Mouse (Mus musculus) hindbrain, postnatal 0 days (tissue): ENCODE data around the gene Tomm20. TPM values are rescaled to one million over a fixed set of nuclear protein-coding genes. Genes with fewer than 3 reads are reported as not detected.

Experiments used
- ATAC-seq: fragments of 200-750 bp; cut with Nextera tagmentation; 2 replicates; pipeline ENCODE4 v1.8.0; 2017; ENCODE audit warnings: mild to moderate bottlenecking, moderate TSS enrichment, moderate library complexity
- DNase-seq: peaks from one replicate; pipeline ENCODE4 v3.0.0-alpha.2; 2015; ENCODE audit warnings: low spot score
- H3K27ac ChIP-seq: fragments of 300-500 bp; sonication (generic); 2 replicates; pipeline ENCODE4 v1.5.1; 2014; ENCODE audit warnings: mild to moderate bottlenecking
- H3K27me3 ChIP-seq: fragments of 300-500 bp; sonication (generic); 2 replicates; pipeline ENCODE4 v1.6.1; 2014; ENCODE audit warnings: low read length, mixed read lengths; ENCODE audit not compliant: insufficient read depth
- H3K36me3 ChIP-seq: fragments of 300-500 bp; sonication (generic); 2 replicates; pipeline ENCODE4 v1.6.1; 2014; ENCODE audit warnings: low read length, mixed read lengths; ENCODE audit not compliant: insufficient read depth
- H3K4me1 ChIP-seq: fragments of 300-500 bp; sonication (generic); 2 replicates; pipeline ENCODE4 v1.6.1; 2014; ENCODE audit warnings: antibody characterized with exemption, low read length, mixed read lengths; ENCODE audit not compliant: insufficient read depth
- H3K4me2 ChIP-seq: fragments of 300-500 bp; sonication (generic); 2 replicates; pipeline ENCODE4 v1.6.1; 2014; ENCODE audit warnings: low read depth, mild to moderate bottlenecking, low read length, moderate library complexity, mixed read lengths
- H3K4me3 ChIP-seq: fragments of 300-500 bp; sonication (generic); 2 replicates; pipeline ENCODE4 v1.5.1; 2014; ENCODE audit warnings: low read length
- H3K9ac ChIP-seq: fragments of 300-500 bp; sonication (generic); replicated peaks from 2 replicates; pipeline ENCODE4 v1.6.1; 2014; ENCODE audit warnings: mild to moderate bottlenecking, low read length, moderate library complexity, mixed read lengths
- H3K9me3 ChIP-seq: fragments of 300-500 bp; sonication (generic); 2 replicates; pipeline ENCODE4 v1.6.1; 2016; ENCODE audit warnings: low read length, mixed read lengths
- CTCF ChIP-seq: IDR thresholded peaks from 2 replicates; pipeline ENCODE4 v1.5.1; 2016; ENCODE audit warnings: antibody characterized with exemption, control low read depth, low read depth
- WGBS: fragments of 180-500 bp; shearing (Covaris S2); extraction: QIAGEN DNeasy Blood & Tissue Kit; methylation state at CpG from one replicate; pipeline ENCODE4 v1.1.7; 2014; 5-methylcytosine and 5-hydroxymethylcytosine counted together
- polyA plus RNA-seq: library from polyadenylated mRNA; unstranded; fragments of >200 nt; fragmentation: Nextera tagmentation; extraction: Ambion mirVana; gene quantifications from 2 replicates; pipeline ENCODE4 v1.2.1, GENCODE M21; 2015
- total RNA-seq: library from RNA; depleted of rRNA; stranded (reverse); fragments of >200 nt; gene quantifications from 2 replicates; pipeline ENCODE4 v1.2.3, GENCODE M21; 2014

Tomm20 gene
- total and polyA plus RNA-seq, 2 experiments from 2014 or later: 141 to 232 TPM

DNA sequence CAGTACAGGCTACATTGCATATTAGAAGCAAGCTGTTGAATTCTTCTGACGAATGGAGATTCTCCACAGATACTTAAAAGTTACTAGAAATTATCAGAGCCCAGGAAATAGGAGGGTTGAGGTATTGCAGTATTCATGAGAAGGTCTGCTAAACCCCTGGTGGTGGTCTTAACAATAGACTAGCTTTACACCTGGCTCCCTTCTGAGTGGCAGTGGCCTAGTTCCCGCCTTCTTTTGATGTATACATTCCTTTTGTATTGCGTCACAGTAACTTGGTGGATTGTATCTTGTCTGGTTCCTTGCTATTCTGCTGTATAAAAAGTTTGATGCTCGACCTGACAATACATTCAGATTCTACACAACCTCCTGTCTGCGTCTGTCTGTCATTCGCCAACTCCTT, 22.5 kb upstream of the Tomm20 start:
- Histone ChIP-seq H3K36me3 (peaks cover 22% of the 10 kb centered on the region; the same call in 1 of the 2 replicates), H3K9me3 (no peaks in the 10 kb centered on the region), H3K4me3 (no peak overlapping the region), H3K27ac (no peak overlapping the region), H3K27me3 (no peaks in the 10 kb centered on the region), H3K9ac (no peak overlapping the region), H3K4me2 (no peak overlapping the region), H3K4me1 (0 out of 2 replicates have a peak, but pooled peaks cover 6% of the 10 kb centered on the region)
- no peak for TF ChIP-seq CTCF
- WGBS: 91% methylated on average over 6 of the region's 6 CpGs
- ATAC-seq: no peak
- DNase-seq: no peak

DNA sequence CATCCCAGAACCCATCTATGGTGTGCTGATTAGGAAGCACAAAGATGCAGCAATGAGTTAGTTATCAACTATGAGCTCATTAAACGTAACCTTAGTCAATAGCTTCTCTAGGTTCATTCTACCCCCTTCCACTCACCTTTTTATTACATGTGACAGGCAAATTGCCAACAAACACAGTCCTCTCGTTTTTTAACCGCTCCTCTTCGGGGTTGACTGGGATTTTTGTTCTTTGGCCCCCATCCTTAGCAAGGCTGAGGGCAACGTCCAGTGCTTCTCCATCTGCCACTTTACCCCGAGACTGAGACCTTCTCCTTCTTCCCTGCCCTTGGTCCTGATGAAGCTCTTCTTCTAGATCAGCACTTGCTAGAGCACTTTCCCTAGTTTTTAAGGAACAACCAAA, 19.6 kb upstream of the Tomm20 start:
- no peak overlapping the region for H3K4me3 ChIP-seq
- 88% methylated on average over 6 of the region's 6 CpGs for WGBS
- no peak for TF ChIP-seq CTCF
- no peak overlapping the region for H3K27ac ChIP-seq
- H3K4me1 ChIP-seq: 0 out of 2 replicates have a peak, but pooled peaks cover 3% of the 10 kb centered on the region
- no peak overlapping the region for H3K4me2 ChIP-seq
- peaks cover 31% of the 10 kb centered on the region for H3K36me3 ChIP-seq
- H3K27me3 ChIP-seq: no peaks in the 10 kb centered on the region
- no peaks in the 10 kb centered on the region for H3K9me3 ChIP-seq
- DNase-seq (no peak), ATAC-seq (no peak)
- no peak overlapping the region for H3K9ac ChIP-seq

- no peak for TF ChIP-seq CTCF
- Histone ChIP-seq H3K4me1 (no peaks in the 10 kb centered on the region), H3K4me3 (no peak overlapping the region), H3K4me2 (no peak overlapping the region), H3K9me3 (no peaks in the 10 kb centered on the region), H3K27me3 (no peaks in the 10 kb centered on the region), H3K36me3 (peaks cover 31% of the 10 kb centered on the region), H3K27ac (no peak overlapping the region), H3K9ac (no peak overlapping the region)
- no peak for DNase-seq
- ATAC-seq: no peak
- 93% methylated on average over 1 of the region's 1 CpGs for WGBS
Measured at GRCm38 (mm10) chr8:126962871-126963270, 17.2 kb upstream of the Tomm20 start.

DNA sequence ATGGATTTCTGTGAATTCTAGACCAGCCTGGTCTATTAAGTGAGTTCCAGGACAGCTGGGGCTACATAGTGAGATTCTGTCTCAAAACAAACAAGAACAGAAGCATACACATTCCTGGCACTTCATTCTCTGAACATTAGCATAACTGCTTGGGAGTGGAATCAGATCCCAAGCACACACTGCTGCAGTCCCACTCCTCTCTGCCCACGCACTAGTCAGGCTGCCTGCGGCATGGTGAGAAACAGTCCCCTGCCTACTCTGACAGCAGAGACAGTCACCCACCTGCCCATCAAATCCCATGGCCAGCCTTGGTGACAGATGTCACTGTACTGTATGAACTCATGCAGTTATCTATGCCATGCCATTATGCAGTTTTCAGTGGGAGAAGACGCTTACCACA, 15.9 kb upstream of the Tomm20 start:
- no peak overlapping the region for H3K4me3 ChIP-seq
- peaks cover 38% of the 10 kb centered on the region for H3K36me3 ChIP-seq
- ATAC-seq (no peak), DNase-seq (no peak)
- no peak overlapping the region for H3K27ac ChIP-seq
- no peaks in the 10 kb centered on the region for H3K27me3 ChIP-seq
- 91% methylated on average over 3 of the region's 3 CpGs for WGBS
- H3K4me2 ChIP-seq: no peak overlapping the region
- H3K4me1 ChIP-seq: no peaks in the 10 kb centered on the region
- no peak for TF ChIP-seq CTCF
- no peaks in the 10 kb centered on the region for H3K9me3 ChIP-seq
- H3K9ac ChIP-seq: no peak overlapping the region

GRCm38 (mm10) chr8:126951900-126952636, 6.4 kb upstream of the Tomm20 start:
- Histone ChIP-seq H3K4me1 (no peaks in the 10 kb centered on the region), H3K27me3 (no peaks in the 10 kb centered on the region), H3K36me3 (peaks cover 41% of the 10 kb centered on the region), H3K4me2 (no peak overlapping the region), H3K27ac (no peak overlapping the region), H3K9ac (no peak overlapping the region), H3K4me3 (no peak overlapping the region), H3K9me3 (no peaks in the 10 kb centered on the region)
- DNase-seq: no peak
- ATAC-seq: no peak
- no peak for TF ChIP-seq CTCF
- 86% methylated on average over 11 of the region's 11 CpGs for WGBS

DNA sequence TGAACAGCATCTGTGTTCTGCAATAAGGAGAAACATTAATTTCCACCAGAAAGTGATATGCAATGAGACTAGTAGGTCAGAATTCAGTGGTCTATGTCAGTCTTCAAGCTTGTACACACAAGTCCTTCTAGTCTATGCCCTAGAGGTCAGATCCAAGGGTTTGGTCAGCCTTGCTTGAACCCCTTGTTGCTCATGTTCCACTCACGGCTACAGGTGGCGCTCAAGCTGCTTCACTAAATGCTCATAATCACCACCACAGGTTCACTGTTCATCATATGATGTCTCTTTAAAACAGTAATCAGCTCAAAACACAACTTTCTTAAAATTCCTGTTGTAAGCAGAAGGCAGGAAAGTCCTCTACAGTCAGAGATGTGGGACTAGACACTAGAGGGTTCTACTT, 3.9 kb upstream of the Tomm20 start:
- Histone ChIP-seq H3K27me3 (no peaks in the 10 kb centered on the region), H3K36me3 (peaks cover 34% of the 10 kb centered on the region)

DNA sequence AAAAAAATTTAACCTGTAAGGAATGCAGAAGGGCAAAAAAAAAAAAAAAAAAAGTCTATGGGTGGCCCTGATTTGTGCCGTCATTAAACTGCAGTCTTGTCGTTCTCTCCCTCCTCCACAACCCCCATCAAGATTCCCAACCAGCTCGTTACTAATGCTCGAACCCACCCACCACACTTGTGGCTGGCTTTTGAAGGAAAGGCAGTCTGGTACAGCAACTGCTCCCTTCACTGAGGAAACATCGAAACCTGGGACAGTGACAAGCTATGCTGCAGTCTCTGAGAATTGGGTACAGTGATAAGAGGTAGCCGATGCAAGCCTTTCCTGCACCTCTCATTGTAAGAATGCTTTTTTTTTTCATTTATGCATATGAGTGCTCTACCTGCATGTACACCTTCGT, 800 bp upstream of the Tomm20 start:
- no peak for TF ChIP-seq CTCF
- peak overlapping the region; percentile 94 for H3K4me2 ChIP-seq
- ATAC-seq: no peak
- H3K27me3 ChIP-seq: no peaks in the 10 kb centered on the region
- 78% methylated on average over 7 of the region's 7 CpGs for WGBS
- H3K9me3 ChIP-seq: no peaks in the 10 kb centered on the region
- H3K9ac ChIP-seq: no peak overlapping the region; the same call in 1 of the 2 replicates
- H3K36me3 ChIP-seq: peaks cover 13% of the 10 kb centered on the region; the same call in 1 of the 2 replicates
- no peak for DNase-seq
- H3K4me1 ChIP-seq: peaks cover 14% of the 10 kb centered on the region; the same call in 1 of the 2 replicates
- H3K27ac ChIP-seq: peak overlapping the region; percentile 87; the same call in 1 of the 2 replicates
- H3K4me3 ChIP-seq: peak overlapping the region; percentile 57

More for the DNA sequence above, 3.9 kb upstream of the Tomm20 start:
- H3K4me1 ChIP-seq: peaks cover 4% of the 10 kb centered on the region; the same call in 1 of the 2 replicates
- H3K27ac ChIP-seq: no peak overlapping the region
- H3K9me3 ChIP-seq: no peaks in the 10 kb centered on the region
- DNase-seq: no peak
- TF ChIP-seq CTCF: peak; percentile 27
- H3K4me2 ChIP-seq: no peak overlapping the region
- no peak for ATAC-seq
- H3K4me3 ChIP-seq: no peak overlapping the region
- H3K9ac ChIP-seq: no peak overlapping the region
- WGBS: 80% methylated on average over 2 of the region's 2 CpGs
